Mouse (Mus musculus) liver, embryonic 11.5 days (tissue): Measurements from ENCODE around the gene Ssr2. TPM values are rescaled to one million over a fixed set of nuclear protein-coding genes. Genes with fewer than 3 reads are reported as not detected.
A peak's percentile ranks its signal among the peaks of the same experiment; 100 is the strongest.

Experiments
- ATAC-seq: fragments of 200-750 bp; cut with Nextera tagmentation; replicated peaks from 2 replicates; pipeline ENCODE4 v1.8.0; 2017; ENCODE audit warnings: moderate number of reproducible peaks, mild to moderate bottlenecking, moderate TSS enrichment, moderate library complexity; ENCODE audit not compliant: low FRiP score
- DNase-seq: peaks from one replicate; pipeline ENCODE4 v3.0.0-alpha.2; 2017; ENCODE audit warnings: low spot score
- H3K27ac ChIP-seq: fragments of 300-500 bp; sonication (generic); 2 replicates; pipeline ENCODE4 v1.5.1; 2014; ENCODE audit warnings: mild to moderate bottlenecking, low read depth, low read length, control low read depth
- H3K27me3 ChIP-seq: fragments of 300-500 bp; sonication (generic); replicated peaks from 2 replicates; pipeline ENCODE4 v1.6.1; 2014; ENCODE audit warnings: low read length, mixed read lengths; ENCODE audit not compliant: control insufficient read depth, insufficient read depth
- H3K36me3 ChIP-seq: fragments of 300-500 bp; sonication (generic); 2 replicates; pipeline ENCODE4 v1.6.1; 2014; ENCODE audit warnings: mild to moderate bottlenecking, low read length, moderate library complexity, mixed read lengths; ENCODE audit not compliant: control insufficient read depth, insufficient read depth
- H3K4me1 ChIP-seq: fragments of 300-500 bp; sonication (generic); replicated peaks from 2 replicates; pipeline ENCODE4 v1.6.1; 2014; ENCODE audit warnings: low read length, mixed read lengths; ENCODE audit not compliant: control insufficient read depth, insufficient read depth
- H3K4me2 ChIP-seq: fragments of 300-500 bp; sonication (generic); 2 replicates; pipeline ENCODE4 v1.6.1; 2014; ENCODE audit warnings: mild to moderate bottlenecking, control low read depth, moderate library complexity
- H3K4me3 ChIP-seq: fragments of 300-500 bp; sonication (generic); 2 replicates; pipeline ENCODE4 v1.5.1; 2014; ENCODE audit warnings: low read depth, low read length, control low read depth
- H3K9ac ChIP-seq: fragments of 300-500 bp; sonication (generic); 2 replicates; pipeline ENCODE4 v1.6.1; 2014; ENCODE audit warnings: low read depth, low read length, control low read depth
- H3K9me3 ChIP-seq: fragments of 300-500 bp; sonication (generic); 2 replicates; pipeline ENCODE4 v1.6.1; 2016; ENCODE audit warnings: low read length, inconsistent platforms, mixed read lengths; ENCODE audit not compliant: control insufficient read depth
- WGBS: fragments of 180-500 bp; shearing (Covaris S2); extraction: QIAGEN DNeasy Blood & Tissue Kit; methylation state at CpG from one replicate; pipeline ENCODE4 v1.1.7; 2014; 5-methylcytosine and 5-hydroxymethylcytosine counted together
- polyA plus RNA-seq: library from polyadenylated mRNA; unstranded; fragments of >200 nt; fragmentation: Nextera tagmentation; extraction: Ambion mirVana; gene quantifications from 2 replicates; pipeline ENCODE4 v1.2.1, GENCODE M21; 2014

Gene Ssr2
- polyA plus RNA-seq, 1 experiment from 2014 or later, result 307 TPM

DNA sequence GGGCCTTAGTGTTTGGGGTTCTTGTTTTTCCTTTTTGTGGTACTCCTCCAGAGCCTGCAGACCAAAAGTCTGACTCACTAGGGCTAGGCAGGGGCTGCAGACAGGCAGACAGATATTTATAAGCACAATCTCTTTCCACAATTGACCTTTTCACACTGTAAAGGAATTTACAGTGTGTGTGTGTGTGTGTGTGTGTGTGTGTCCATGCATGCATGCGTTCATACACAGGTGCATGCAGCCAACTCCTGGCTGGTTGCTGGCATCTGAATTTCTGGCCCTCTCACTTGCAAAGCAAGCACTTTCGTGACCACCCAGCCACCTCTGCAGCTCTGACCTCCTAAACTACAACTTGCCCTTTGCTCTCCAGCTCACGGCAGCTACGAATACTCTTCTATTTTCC lies 33.4 kb downstream of the Ssr2 start:
- no peak overlapping the region for H3K9ac ChIP-seq
- H3K4me3 ChIP-seq, result no peak overlapping the region
- peak overlapping the region; percentile 7; the same call in 1 of the 2 replicates for H3K4me2 ChIP-seq
- 69% methylated on average over 4 of the region's 4 CpGs for WGBS
- no peak for DNase-seq
- no peak for ATAC-seq
- H3K27me3 ChIP-seq, result no peaks in the 10 kb centered on the region
- no peaks in the 10 kb centered on the region for H3K9me3 ChIP-seq
- H3K27ac ChIP-seq, result no peak overlapping the region
- H3K36me3 ChIP-seq, result no peaks in the 10 kb centered on the region
- H3K4me1 ChIP-seq, result peaks cover 18% of the 10 kb centered on the region

DNA sequence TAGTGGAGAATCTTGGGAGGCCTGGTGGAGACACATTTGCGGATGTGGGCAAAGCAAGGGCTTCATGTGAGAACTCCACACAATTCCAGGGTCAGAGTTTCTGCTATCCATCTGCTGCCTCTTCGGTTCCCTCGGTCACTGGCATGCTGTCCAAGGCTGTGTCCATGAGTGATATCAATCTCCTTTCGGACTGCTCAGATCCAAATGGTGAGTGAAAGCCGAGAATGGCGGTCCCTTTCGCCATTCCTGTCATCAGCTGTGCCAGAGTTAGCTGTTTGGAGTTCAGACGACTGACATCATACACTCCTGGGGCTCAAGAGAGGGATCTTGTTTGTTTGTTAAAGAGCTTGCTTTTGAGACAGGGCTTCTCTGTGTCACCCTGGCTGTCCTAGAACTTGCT lies 38.7 kb downstream of the Ssr2 start:
- peaks cover 21% of the 10 kb centered on the region for H3K4me1 ChIP-seq
- H3K36me3 ChIP-seq, result no peaks in the 10 kb centered on the region
- H3K4me3 ChIP-seq, result no peak overlapping the region
- no peak overlapping the region for H3K27ac ChIP-seq
- DNase-seq (no peak), ATAC-seq (no peak)
- no peaks in the 10 kb centered on the region for H3K9me3 ChIP-seq
- WGBS, result 74% methylated on average over 8 of the region's 8 CpGs
- H3K9ac ChIP-seq, result no peak overlapping the region
- no peak overlapping the region for H3K4me2 ChIP-seq
- H3K27me3 ChIP-seq, result no peaks in the 10 kb centered on the region

DNA sequence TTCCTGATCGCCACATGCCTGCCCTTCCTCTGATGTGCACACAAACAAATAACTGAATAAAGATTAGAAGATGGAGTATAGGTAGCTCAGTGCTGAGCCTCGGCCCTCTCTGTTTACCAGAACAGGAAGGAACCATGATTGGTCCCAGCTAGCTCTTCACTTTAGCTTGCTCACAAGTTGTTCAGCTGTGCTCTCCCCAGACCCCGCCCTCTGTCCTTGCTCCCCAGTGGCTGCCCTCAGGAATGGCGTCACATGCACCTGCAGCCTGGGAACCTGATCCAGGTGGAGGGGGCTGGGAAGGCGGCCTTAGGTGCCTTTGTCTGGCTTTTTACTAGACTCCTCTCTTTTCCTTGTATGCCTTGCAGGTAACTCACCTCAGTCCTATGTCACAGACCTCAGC lies 39.4 kb downstream of the Ssr2 start:
- Histone ChIP-seq H3K9ac (no peak overlapping the region), H3K4me2 (no peak overlapping the region), H3K27ac (no peak overlapping the region), H3K27me3 (no peaks in the 10 kb centered on the region), H3K9me3 (no peaks in the 10 kb centered on the region), H3K36me3 (no peaks in the 10 kb centered on the region), H3K4me3 (no peak overlapping the region), H3K4me1 (peaks cover 28% of the 10 kb centered on the region)
- no peak for DNase-seq
- WGBS, result 70% methylated on average over 5 of the region's 5 CpGs
- no peak for ATAC-seq

DNA sequence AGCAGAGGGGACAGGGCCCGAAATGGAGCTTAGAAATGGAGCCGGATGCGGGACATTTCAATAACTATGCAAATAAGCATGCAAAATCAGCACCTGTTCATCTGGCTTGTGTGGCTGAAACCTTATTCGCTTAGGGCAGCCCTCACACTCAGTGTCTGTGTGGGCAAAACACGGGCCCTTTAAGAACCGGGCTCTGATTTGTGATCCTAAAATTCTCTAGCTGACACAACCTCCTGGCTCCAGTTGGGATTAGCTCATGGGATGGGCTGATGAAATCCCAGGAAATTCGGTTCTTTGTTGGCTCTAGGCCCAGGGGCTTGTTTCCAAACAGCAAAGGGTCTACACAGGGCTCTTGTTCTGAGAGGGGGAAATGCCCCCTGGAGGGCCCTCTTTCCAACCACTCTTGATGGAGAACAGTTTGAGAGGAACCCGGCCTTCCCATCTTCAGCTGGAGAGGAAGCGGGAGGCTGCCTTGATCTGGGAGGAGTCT lies 40.3 kb downstream of the Ssr2 start:
- ATAC-seq, result no peak
- DNase-seq, result no peak
- no peaks in the 10 kb centered on the region for H3K36me3 ChIP-seq
- 66% methylated on average over 9 of the region's 9 CpGs for WGBS
- peaks cover 36% of the 10 kb centered on the region for H3K4me1 ChIP-seq
- H3K4me3 ChIP-seq, result no peak overlapping the region
- H3K27ac ChIP-seq, result no peak overlapping the region; the same call in 1 of the 2 replicates
- no peak overlapping the region for H3K4me2 ChIP-seq
- H3K9ac ChIP-seq, result no peak overlapping the region
- no peaks in the 10 kb centered on the region for H3K9me3 ChIP-seq
- H3K27me3 ChIP-seq, result no peaks in the 10 kb centered on the region

DNA sequence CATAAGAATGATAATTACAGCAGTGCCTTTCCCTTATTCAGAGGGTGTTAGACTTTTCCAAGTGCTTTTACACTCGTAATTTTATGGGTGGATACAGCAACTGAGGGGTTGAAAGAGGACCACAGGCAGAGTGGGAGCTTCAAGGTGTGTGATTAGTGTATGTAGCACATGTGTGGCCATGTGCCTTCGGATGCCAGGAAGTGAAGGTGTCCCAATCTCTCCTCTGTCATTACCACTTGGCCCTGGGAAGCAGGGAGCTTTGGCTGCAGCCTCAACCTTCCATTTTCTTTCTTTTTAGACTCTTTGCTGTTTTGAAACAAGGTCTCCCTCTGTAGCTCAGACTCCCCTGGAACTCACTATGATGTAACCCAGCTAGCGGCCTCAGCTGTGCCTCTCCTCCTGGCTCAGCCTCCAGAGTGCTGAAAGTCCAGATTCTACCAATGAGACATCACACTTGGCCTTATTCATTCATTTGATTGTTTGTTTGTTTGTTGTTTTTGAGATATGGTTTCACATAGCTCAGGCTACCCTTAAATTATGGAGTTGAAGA lies 41.4 kb downstream of the Ssr2 start:
- Histone ChIP-seq H3K9ac (no peak overlapping the region), H3K9me3 (no peaks in the 10 kb centered on the region), H3K4me2 (no peak overlapping the region), H3K4me3 (no peak overlapping the region), H3K36me3 (no peaks in the 10 kb centered on the region), H3K27ac (no peak overlapping the region), H3K27me3 (no peaks in the 10 kb centered on the region), H3K4me1 (peaks cover 38% of the 10 kb centered on the region)
- no peak for ATAC-seq
- DNase-seq, result no peak
- WGBS, result 77% methylated on average over 3 of the region's 3 CpGs

DNA sequence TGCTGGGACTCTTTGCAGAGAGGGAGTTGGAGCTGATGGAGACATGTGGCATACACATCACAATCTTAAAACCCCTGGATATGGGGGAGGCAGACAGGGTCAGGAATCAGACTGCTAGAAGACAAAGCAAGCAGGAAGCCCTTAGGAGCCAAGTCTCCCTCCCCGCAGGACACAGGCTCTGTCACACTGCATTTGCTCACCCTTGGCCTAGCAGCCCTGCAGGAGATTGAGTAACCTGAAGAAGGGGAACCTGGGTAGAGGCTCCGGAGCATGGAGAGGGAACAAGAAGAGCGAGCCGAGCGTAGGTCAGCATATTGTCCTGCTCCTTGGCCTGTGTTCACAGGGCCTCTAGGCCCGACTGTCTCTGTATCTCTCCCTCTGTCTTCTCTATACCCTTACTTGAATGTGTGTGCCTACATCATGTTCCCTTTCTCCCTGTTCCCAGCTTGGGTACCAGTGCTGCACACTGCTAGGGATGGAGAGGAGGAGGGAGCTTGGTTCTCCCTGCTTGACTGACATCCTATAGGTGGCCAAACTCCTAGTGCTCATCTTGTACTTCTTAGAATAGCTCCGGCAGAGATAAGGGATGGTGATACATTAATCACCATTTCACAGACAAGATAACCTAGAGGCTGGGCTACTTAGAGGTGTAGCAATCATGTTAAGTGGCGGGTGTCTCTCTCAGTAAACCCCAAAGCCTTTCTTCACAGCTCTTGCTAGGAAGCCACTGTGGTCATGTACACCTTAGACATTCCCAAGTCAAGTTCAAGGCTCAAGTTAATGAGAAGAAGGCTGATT lies 42.6 kb downstream of the Ssr2 start:
- Histone ChIP-seq H3K4me3 (no peak overlapping the region), H3K27me3 (no peaks in the 10 kb centered on the region), H3K9me3 (no peaks in the 10 kb centered on the region), H3K4me1 (peaks cover 40% of the 10 kb centered on the region), H3K4me2 (0 out of 2 replicates have a peak overlapping the region, but pooled peaks have one; percentile 3), H3K27ac (no peak overlapping the region), H3K36me3 (no peaks in the 10 kb centered on the region), H3K9ac (no peak overlapping the region)
- 56% methylated on average over 8 of the region's 8 CpGs for WGBS
- DNase-seq, result no peak
- ATAC-seq, result no peak

DNA sequence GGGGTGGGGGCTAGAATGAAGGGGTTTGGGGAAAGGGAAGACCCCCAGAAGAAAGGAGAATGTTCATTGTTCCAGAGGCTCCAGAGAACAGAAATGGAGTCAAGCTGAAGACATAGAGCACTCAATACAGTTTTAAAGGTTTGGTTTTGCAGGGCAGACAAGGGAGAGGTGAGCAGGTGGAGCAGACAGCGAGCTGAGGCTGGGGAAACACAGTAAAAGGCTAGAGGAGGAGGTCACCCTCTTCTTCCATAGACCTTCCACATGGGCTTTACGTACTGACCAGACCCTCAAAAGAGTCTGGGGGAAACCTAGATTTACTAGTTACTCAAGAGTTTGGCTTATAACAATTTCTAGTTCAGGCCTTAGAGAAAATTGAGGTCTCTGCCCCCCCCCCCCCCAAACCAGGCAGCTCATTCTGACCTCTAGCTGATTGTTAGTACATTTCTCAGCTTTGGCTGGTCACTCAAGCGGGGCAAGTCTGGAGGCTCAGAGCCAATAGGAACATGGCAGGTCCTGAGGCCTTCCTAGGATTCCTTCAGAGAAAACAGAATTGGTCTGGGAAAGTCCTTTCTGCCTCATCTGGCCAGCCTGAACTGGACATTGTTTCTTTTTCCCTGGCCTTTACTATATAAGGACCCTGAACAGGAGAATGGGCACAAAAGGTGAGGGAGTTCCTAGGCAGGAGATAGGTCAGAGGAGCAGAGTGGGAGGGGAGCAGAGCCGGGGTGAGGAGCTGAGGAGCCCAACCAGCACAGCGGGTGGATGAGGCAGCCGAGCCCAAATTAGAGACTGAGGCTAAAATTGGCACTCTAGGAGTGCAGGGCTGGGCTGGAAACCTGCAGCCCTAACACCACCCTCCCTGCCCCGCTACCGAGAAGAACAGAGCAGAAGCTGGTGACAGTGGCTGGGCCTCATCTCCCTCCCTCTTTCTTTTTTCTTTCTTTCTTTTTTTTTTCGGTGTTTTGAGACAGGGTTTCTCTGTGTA lies 43.7 kb downstream of the Ssr2 start:
- Histone ChIP-seq H3K9me3 (no peaks in the 10 kb centered on the region), H3K36me3 (no peaks in the 10 kb centered on the region), H3K4me2 (peak overlapping the region; percentile 22; the same call in 1 of the 2 replicates), H3K4me1 (peaks cover 50% of the 10 kb centered on the region), H3K9ac (no peak overlapping the region), H3K27me3 (no peaks in the 10 kb centered on the region), H3K27ac (no peak overlapping the region; the same call in 1 of the 2 replicates), H3K4me3 (no peak overlapping the region)
- ATAC-seq, result no peak
- WGBS, result 47% methylated on average over 9 of the region's 9 CpGs
- DNase-seq, result no peak

DNA sequence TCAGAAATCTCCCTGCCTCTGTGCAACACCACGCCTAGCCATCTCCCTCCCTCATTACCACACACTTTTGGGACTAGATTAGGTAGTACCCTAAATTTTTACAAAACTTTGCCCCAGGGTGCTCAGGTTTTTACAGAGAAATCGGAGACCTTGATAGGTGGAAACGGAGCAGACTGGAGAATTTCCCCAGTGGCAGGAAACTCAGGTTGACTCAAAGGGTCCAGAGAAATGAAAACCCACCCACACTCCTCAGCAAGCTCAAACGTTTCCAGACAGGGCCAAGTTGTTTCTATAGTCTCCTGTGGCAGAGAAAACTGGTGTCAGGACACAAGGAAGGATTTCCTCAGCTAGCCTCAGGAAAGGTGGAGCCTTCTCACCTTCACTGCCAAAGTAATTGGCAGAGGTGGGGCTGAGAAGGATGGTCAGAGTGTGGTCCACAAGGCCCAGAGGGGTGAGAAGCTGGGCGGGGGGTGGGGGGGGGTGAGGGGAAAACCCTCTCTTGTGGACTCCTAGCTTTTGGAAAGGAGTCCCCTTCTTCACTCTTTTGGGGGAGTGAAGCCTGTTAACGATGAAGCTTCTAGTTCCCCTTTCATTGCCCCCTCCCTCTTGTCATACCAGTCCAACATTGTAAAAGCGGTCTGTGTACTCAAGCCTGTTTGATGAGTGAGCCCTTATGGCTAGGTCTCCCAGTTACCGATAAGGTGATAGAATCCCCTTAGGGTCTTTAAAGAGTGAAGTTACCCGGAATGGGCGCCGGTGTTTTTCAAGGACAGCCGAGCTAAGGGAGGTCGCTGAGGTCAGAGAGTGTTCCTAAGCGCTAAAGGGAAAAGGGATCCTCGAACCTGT lies 44.7 kb downstream of the Ssr2 start:
- no peaks in the 10 kb centered on the region for H3K9me3 ChIP-seq
- H3K9ac ChIP-seq, result peak overlapping the region; percentile 88
- H3K4me2 ChIP-seq, result peak overlapping the region; percentile 92
- H3K4me1 ChIP-seq, result peaks cover 59% of the 10 kb centered on the region
- H3K36me3 ChIP-seq, result no peaks in the 10 kb centered on the region
- peak overlapping the region; percentile 95 for H3K27ac ChIP-seq
- WGBS, result 12% methylated on average over 15 of the region's 15 CpGs
- peak overlapping the region; percentile 81 for H3K4me3 ChIP-seq
- ATAC-seq (0 out of 2 replicates have a peak, but pooled peaks have one; percentile 3), DNase-seq (no peak)
- H3K27me3 ChIP-seq, result no peaks in the 10 kb centered on the region
